Mouse (Mus musculus): Measurements from ENCODE around the gene Sun1.

Sun1 gene

GRCm38 (mm10) chr5:139286142-139286941, 85.9 kb downstream of the Sun1 start:
- no peak for DNase-seq (ENCODE audit: low spot score)

GRCm38 (mm10) chr5:139287099-139287498, 86.7 kb downstream of the Sun1 start:
- DNase-seq (ENCODE audit: low spot score), result no peak

- DNase-seq (ENCODE audit: low spot score), result no peak
These were observed 87.3 kb downstream of the Sun1 start for GRCm38 (mm10) chr5:139287787-139288186.

DNA sequence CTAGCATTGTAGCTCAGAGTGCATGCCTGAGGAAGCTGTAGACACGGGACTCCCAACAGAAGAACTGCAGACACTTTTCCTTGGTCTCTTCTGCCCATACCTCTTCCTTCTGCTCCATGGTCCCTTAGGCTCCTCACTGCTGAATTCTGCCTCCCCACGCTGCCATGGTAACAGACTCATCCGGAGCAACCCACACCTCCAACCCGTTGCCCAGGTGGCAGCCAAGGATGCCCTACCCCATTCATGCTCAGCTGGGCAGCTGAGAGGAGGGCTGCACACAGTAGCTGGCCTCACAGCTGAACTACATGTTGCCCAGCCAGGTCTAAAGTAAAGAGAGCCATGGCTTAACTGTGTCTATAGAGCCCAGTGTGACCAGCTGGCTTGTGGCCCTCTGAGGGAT, 88.2 kb downstream of the Sun1 start:
- DNase-seq (ENCODE audit: low spot score), result no peak

- DNase-seq (ENCODE audit: low spot score), result no peak
These were observed 90.2 kb downstream of the Sun1 start for GRCm38 (mm10) chr5:139290467-139291259.

DNA sequence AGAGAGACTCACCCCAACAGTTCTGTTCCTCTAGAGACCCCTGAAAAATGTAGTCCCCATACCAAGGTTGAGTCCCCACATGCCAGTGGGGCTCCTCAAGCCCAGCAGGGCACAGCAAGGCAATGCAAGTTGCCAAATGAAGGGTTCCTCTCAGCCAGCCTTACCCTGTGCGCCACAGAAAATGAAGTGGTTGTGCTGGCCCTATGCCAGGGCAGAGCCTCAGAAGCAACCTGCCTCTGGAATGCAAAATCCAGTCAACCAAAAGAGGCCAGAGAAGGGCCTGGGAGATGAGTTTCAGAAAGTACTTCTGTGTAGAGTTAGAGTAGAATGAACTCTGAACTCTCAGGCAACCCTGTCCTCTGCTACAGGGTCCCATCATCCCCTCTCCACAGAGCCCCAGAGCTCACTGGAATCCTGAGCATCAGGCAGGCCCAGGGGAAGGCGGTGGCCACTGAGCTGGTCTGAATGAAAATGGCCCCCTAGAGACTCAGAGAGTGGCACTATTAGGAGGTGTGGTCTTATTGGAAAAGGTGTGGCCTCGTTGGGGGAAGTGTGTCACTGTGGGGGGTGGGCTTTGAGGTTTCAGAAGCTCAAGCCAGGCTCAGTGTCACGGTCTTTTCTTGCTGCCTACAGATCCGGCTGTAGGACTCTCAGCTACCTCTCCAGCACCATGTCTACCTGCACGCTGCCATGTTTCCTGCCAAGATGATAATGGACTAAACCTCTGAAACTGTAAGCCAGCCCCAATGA, 91.5 kb downstream of the Sun1 start:
- no peak for DNase-seq (ENCODE audit: low spot score)

DNA sequence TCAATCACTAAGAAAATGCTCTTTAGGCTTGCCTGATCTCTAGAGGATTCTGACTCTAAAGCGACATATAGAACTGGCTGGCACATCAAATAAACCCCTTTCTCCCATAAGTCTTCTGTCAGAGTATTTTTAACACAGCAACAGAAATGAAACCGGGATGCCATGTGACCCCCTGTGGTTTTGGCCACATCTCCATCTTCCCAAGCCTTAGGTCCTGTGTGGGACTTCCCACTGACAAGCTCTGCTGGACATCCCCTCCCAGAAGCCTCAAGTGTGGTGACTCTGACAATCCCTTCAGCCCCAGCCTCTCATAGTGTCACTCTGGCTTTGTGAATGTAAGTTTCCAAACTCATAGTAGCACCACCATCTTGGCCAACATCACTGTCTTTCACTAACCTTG, 93.7 kb downstream of the Sun1 start:
- DNase-seq (ENCODE audit: low spot score), result no peak

- no peak for DNase-seq (ENCODE audit: low spot score)
These were observed 96.7 kb downstream of the Sun1 start for GRCm38 (mm10) chr5:139297092-139297491.

DNA sequence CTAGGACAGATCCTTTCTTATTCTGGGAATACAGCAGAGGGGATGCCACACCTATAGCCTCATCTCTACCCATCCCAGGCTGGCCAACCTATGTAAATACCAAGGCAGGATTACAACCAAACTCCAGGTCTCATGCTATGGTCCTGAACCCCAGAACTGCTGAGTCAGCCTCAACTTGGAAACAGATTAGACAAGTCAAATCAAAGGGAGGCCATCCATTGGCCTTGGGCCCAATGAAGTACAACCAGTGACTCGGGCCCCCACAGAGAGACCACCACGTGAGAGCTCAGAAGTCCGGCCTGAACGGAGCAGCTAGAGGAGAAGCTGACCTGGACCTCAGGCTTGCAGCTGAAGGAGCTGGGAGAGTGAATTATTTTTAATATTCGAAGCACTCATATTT, 97.3 kb downstream of the Sun1 start:
- no peak for DNase-seq (ENCODE audit: low spot score)

Measured in testis, postnatal 14 days (tissue).